Mouse (Mus musculus): ENCODE data around the gene Ggn. TPM values are rescaled to one million over a fixed set of nuclear protein-coding genes. Genes with fewer than 3 reads are reported as not detected.
"Not testable (repeated sequence)": the region's sequence is repeated elsewhere in the genome, so short reads cannot be mapped to it uniquely, and the experiment has no call there.

Ggn gene
- polyA plus RNA-seq, 1 experiment = 1.1 TPM

GRCm38 (mm10) chr7:29179323-29179722, 9.3 kb downstream of the Ggn start:
- H3K4me3 ChIP-seq (replicated peaks; ENCODE audit: insufficient read depth, low read depth, low read length) = peak overlapping the region; percentile 50
- H3K27ac ChIP-seq (ENCODE audit: insufficient read depth, low read length) = no peak overlapping the region
- no peak for DNase-seq
- H3K27me3 ChIP-seq (ENCODE audit: control insufficient read depth, insufficient read depth, low read length) = no peaks in the 10 kb centered on the region
- 43% methylated on average over 7 of the region's 7 CpGs for WGBS
- H3K4me1 ChIP-seq (ENCODE audit: control insufficient read depth, insufficient read depth, low read length) = peaks cover 7% of the 10 kb centered on the region
- no peak for TF ChIP-seq CTCF (IDR thresholded peaks at IDR 0.05; ENCODE audit: borderline replicate concordance, insufficient read depth, low read depth, low read length)
- TF ChIP-seq POLR2A (IDR thresholded peaks at IDR 0.05; ENCODE audit: borderline replicate concordance, insufficient read depth, low read length) = no peak

- WGBS = under 1% methylated on average over 62 of the region's 62 CpGs
- peaks cover 7% of the 10 kb centered on the region for H3K4me1 ChIP-seq (ENCODE audit: control insufficient read depth, insufficient read depth, low read length)
- H3K27me3 ChIP-seq (ENCODE audit: control insufficient read depth, insufficient read depth, low read length) = no peaks in the 10 kb centered on the region
- DNase-seq = peak; percentile 94 to 99
- peak within 1 kb of the TSS; percentile 74 for H3K4me3 ChIP-seq (replicated peaks; ENCODE audit: insufficient read depth, low read depth, low read length)
- H3K27ac ChIP-seq (ENCODE audit: insufficient read depth, low read length) = peak within 1 kb of the TSS; percentile 21; the same call in 1 of the 2 replicates
- TF ChIP-seq CTCF (IDR thresholded peaks at IDR 0.05; ENCODE audit: borderline replicate concordance, insufficient read depth, low read depth, low read length) = peak; percentile 56; the same call in 1 of the 2 replicates
- TF ChIP-seq POLR2A (IDR thresholded peaks at IDR 0.05; ENCODE audit: borderline replicate concordance, insufficient read depth, low read length) = peak; percentile 91
Measured at GRCm38 (mm10) chr7:29180077-29180853, 10.3 kb downstream of the Ggn start, which contains the start of gene Psmd8. Psmd8 (minus strand) TSS chr7:29180701.

- no peak for DNase-seq
- Histone ChIP-seq H3K27ac (ENCODE audit: insufficient read depth, low read length) (no peak overlapping the region), H3K27me3 (ENCODE audit: control insufficient read depth, insufficient read depth, low read length) (no peaks in the 10 kb centered on the region), H3K4me3 (replicated peaks; ENCODE audit: insufficient read depth, low read depth, low read length) (peak overlapping the region; percentile 32), H3K4me1 (ENCODE audit: control insufficient read depth, insufficient read depth, low read length) (peaks cover 7% of the 10 kb centered on the region)
- WGBS = 38% methylated on average over 5 of the region's 5 CpGs
- no peak for TF ChIP-seq CTCF (IDR thresholded peaks at IDR 0.05; ENCODE audit: borderline replicate concordance, insufficient read depth, low read depth, low read length)
- TF ChIP-seq POLR2A (IDR thresholded peaks at IDR 0.05; ENCODE audit: borderline replicate concordance, insufficient read depth, low read length) = no peak
Measured at GRCm38 (mm10) chr7:29180854-29181236, 10.8 kb downstream of the Ggn start.

- DNase-seq; H3K27ac ChIP-seq (ENCODE audit: insufficient read depth, low read length); H3K4me1 ChIP-seq (ENCODE audit: control insufficient read depth, insufficient read depth, low read length); H3K4me3 ChIP-seq (replicated peaks; ENCODE audit: insufficient read depth, low read depth, low read length); H3K27me3 ChIP-seq (ENCODE audit: control insufficient read depth, insufficient read depth, low read length): not testable (repeated sequence)
- WGBS = 81% methylated on average over 4 of the region's 4 CpGs
Measured at GRCm38 (mm10) chr7:29181323-29181722, 11.3 kb downstream of the Ggn start.

GRCm38 (mm10) chr7:29194230-29194629, 24.2 kb downstream of the Ggn start:
- not testable (repeated sequence) for H3K4me1 ChIP-seq (ENCODE audit: control insufficient read depth, insufficient read depth, low read length); H3K27me3 ChIP-seq (ENCODE audit: control insufficient read depth, insufficient read depth, low read length); H3K27ac ChIP-seq (ENCODE audit: insufficient read depth, low read length); H3K4me3 ChIP-seq (replicated peaks; ENCODE audit: insufficient read depth, low read depth, low read length); DNase-seq
- WGBS = 93% methylated on average over 1 of the region's 1 CpGs

- Histone ChIP-seq H3K27me3 (ENCODE audit: control insufficient read depth, insufficient read depth, low read length) (no peaks in the 10 kb centered on the region), H3K27ac (ENCODE audit: insufficient read depth, low read length) (no peak overlapping the region), H3K4me1 (ENCODE audit: control insufficient read depth, insufficient read depth, low read length) (no peaks in the 10 kb centered on the region), H3K4me3 (replicated peaks; ENCODE audit: insufficient read depth, low read depth, low read length) (no peak overlapping the region)
- DNase-seq = no peak
- 81% methylated on average over 6 of the region's 6 CpGs for WGBS
- TF ChIP-seq CTCF (IDR thresholded peaks at IDR 0.05; ENCODE audit: borderline replicate concordance, insufficient read depth, low read depth, low read length) = no peak
- TF ChIP-seq POLR2A (IDR thresholded peaks at IDR 0.05; ENCODE audit: borderline replicate concordance, insufficient read depth, low read length) = no peak
Measured at GRCm38 (mm10) chr7:29202577-29202976, 32.6 kb downstream of the Ggn start.

- H3K4me3 ChIP-seq (replicated peaks; ENCODE audit: insufficient read depth, low read depth, low read length) = peak overlapping the region; percentile 46
- not testable (repeated sequence) for DNase-seq; H3K4me1 ChIP-seq (ENCODE audit: control insufficient read depth, insufficient read depth, low read length); H3K27ac ChIP-seq (ENCODE audit: insufficient read depth, low read length); H3K27me3 ChIP-seq (ENCODE audit: control insufficient read depth, insufficient read depth, low read length)
- 22% methylated on average over 15 of the region's 15 CpGs for WGBS
Measured at GRCm38 (mm10) chr7:29211013-29211412, 41.0 kb downstream of the Ggn start.

- H3K27me3 ChIP-seq (ENCODE audit: control insufficient read depth, insufficient read depth, low read length) = no peaks in the 10 kb centered on the region
- TF ChIP-seq CTCF (IDR thresholded peaks at IDR 0.05; ENCODE audit: borderline replicate concordance, insufficient read depth, low read depth, low read length) (no peak), POLR2A (IDR thresholded peaks at IDR 0.05; ENCODE audit: borderline replicate concordance, insufficient read depth, low read length) (no peak)
- H3K27ac ChIP-seq (ENCODE audit: insufficient read depth, low read length) = no peak overlapping the region
- H3K4me3 ChIP-seq (replicated peaks; ENCODE audit: insufficient read depth, low read depth, low read length) = peak overlapping the region; percentile 46
- peak; percentile 41 to 42 for DNase-seq
- 5% methylated on average over 34 of the region's 34 CpGs for WGBS
- H3K4me1 ChIP-seq (ENCODE audit: control insufficient read depth, insufficient read depth, low read length) = no peaks in the 10 kb centered on the region
Measured at GRCm38 (mm10) chr7:29211415-29212198, 41.6 kb downstream of the Ggn start.
